Mouse (Mus musculus) heart, postnatal 10 days (tissue): ENCODE measurements around the gene Slit3. TPM values are rescaled to one million over a fixed set of nuclear protein-coding genes. Genes with fewer than 3 reads are reported as not detected.

Experiments used
- DNase-seq, 2 experiments: peaks; one replicate each; pipeline ENCODE4 v3.0.0; 2021
- intact Hi-C: fragments of 180-260 bp; cut with DNase I; formaldehyde crosslinking; loops from one replicate; pipeline ENCODE4 v1.15.1; 2025
- total RNA-seq, 2 experiments: library from RNA; stranded (reverse); gene quantifications; 2 replicates each; pipeline ENCODE4 v1.2.3; 2021

Slit3 gene
- total RNA-seq, 2 experiments from 2014 or later, result 16.2 to 20.4 TPM

- intact Hi-C loops, result no loop called here
- DNase-seq, result no peak
Measured at GRCm38 (mm10) chr11:35380766-35381165, 259.7 kb downstream of the Slit3 start.

GRCm38 (mm10) chr11:35385444-35385843, 264.4 kb downstream of the Slit3 start:
- DNase-seq, result no peak
- intact Hi-C loops, result no loop called here

GRCm38 (mm10) chr11:35387826-35388225, 266.8 kb downstream of the Slit3 start:
- DNase-seq, result no peak

GRCm38 (mm10) chr11:35388471-35388870, 267.4 kb downstream of the Slit3 start:
- intact Hi-C loops, result no loop called here
- DNase-seq, result no peak

More at GRCm38 (mm10) chr11:35387826-35388225, 266.8 kb downstream of the Slit3 start:
- intact Hi-C loops, result no loop called here

- intact Hi-C loops, result no loop called here
- DNase-seq, result no peak
Measured at GRCm38 (mm10) chr11:35389341-35389740, 268.3 kb downstream of the Slit3 start.

- intact Hi-C loops, result no loop called here
- DNase-seq, result no peak
Measured at GRCm38 (mm10) chr11:35389780-35390435, 268.9 kb downstream of the Slit3 start.

GRCm38 (mm10) chr11:35393815-35394214, 272.8 kb downstream of the Slit3 start:
- peak in 1 of 2 experiments; percentile 36 for DNase-seq
- intact Hi-C loops, result no loop called here

GRCm38 (mm10) chr11:35395376-35395775, 274.4 kb downstream of the Slit3 start:
- DNase-seq, result peak; percentile 78 to 82
- intact Hi-C loops, result no loop called here

GRCm38 (mm10) chr11:35398353-35398752, 277.3 kb downstream of the Slit3 start:
- intact Hi-C loops, result no loop called here
- DNase-seq, result no peak

- intact Hi-C loops, result no loop called here
- DNase-seq, result no peak
Measured at GRCm38 (mm10) chr11:35403516-35403915, 282.5 kb downstream of the Slit3 start.

GRCm38 (mm10) chr11:35406045-35406444, 285.0 kb downstream of the Slit3 start:
- DNase-seq, result no peak
- intact Hi-C loops, result loop anchor here (5.0 kb wide), 1 partner anchor 564 kb away; no protein-coding TSS in a partner anchor

- intact Hi-C loops, result loop anchor here (5.0 kb wide), 1 partner anchor 564 kb away; no protein-coding TSS in a partner anchor
- peak in 1 of 2 experiments; percentile 15 for DNase-seq
Measured at GRCm38 (mm10) chr11:35406522-35406921, 285.5 kb downstream of the Slit3 start.

GRCm38 (mm10) chr11:35407341-35408154, 286.5 kb downstream of the Slit3 start:
- DNase-seq, result peak; percentile 76 to 80
- intact Hi-C loops, result loop anchor here (1.0 to 5.0 kb wide), 3 partner anchors 288 to 565 kb away; no protein-coding TSS in a partner anchor

GRCm38 (mm10) chr11:35410431-35410830, 289.4 kb downstream of the Slit3 start:
- no peak for DNase-seq

GRCm38 (mm10) chr11:35415768-35416401, 294.9 kb downstream of the Slit3 start:
- intact Hi-C loops, result no loop called here
- DNase-seq, result no peak

More at GRCm38 (mm10) chr11:35410431-35410830, 289.4 kb downstream of the Slit3 start:
- intact Hi-C loops, result no loop called here

- no peak for DNase-seq
- intact Hi-C loops, result no loop called here
Measured at GRCm38 (mm10) chr11:35416402-35417093, 295.5 kb downstream of the Slit3 start.

- intact Hi-C loops, result no loop called here
Measured at GRCm38 (mm10) chr11:35417911-35418552, 297.0 kb downstream of the Slit3 start.

GRCm38 (mm10) chr11:35419013-35419412, 298.0 kb downstream of the Slit3 start:
- intact Hi-C loops, result no loop called here
- DNase-seq, result no peak

More at GRCm38 (mm10) chr11:35417911-35418552, 297.0 kb downstream of the Slit3 start:
- DNase-seq, result no peak

GRCm38 (mm10) chr11:35421728-35422127, 300.7 kb downstream of the Slit3 start:
- intact Hi-C loops, result no loop called here
- no peak for DNase-seq

GRCm38 (mm10) chr11:35428036-35428435, 307.0 kb downstream of the Slit3 start:
- no peak for DNase-seq
- intact Hi-C loops, result no loop called here
